Mouse (Mus musculus) ES-E14 (cell line): ENCODE data around the gene Igsf10. TPM values are rescaled to one million over a fixed set of nuclear protein-coding genes. Genes with fewer than 3 reads are reported as not detected.

ENCODE experiments used
- DNase-seq: peaks from one replicate; pipeline ENCODE4 v3.0.0-alpha.2; 2013; ENCODE audit warnings: low read depth, low spot score
- H3K27ac ChIP-seq: 2 replicates; pipeline ENCODE4 v1.5.1; 2012; ENCODE audit warnings: low read depth, mild to moderate bottlenecking, low read length, moderate library complexity, mixed read lengths; ENCODE audit not compliant: poor library complexity, insufficient read depth, severe bottlenecking
- H3K36me3 ChIP-seq: 2 replicates; pipeline ENCODE4 v1.6.1; 2012; ENCODE audit warnings: mild to moderate bottlenecking, low read length, moderate library complexity, mixed read lengths; ENCODE audit not compliant: control insufficient read depth, poor library complexity, insufficient read depth, severe bottlenecking
- H3K4me1 ChIP-seq, 2 experiments: fragments of 150-350 bp in 1 of 2; sonication (generic) in 1 of 2; 2 replicates each; pipeline ENCODE4 v1.6.1; 2012; ENCODE audit warnings: low read length in 2 of 2, mild to moderate bottlenecking in 1 of 2, mixed read lengths in 1 of 2; ENCODE audit not compliant: control insufficient read depth in 2 of 2, insufficient read depth in 2 of 2, poor library complexity in 1 of 2
- H3K4me3 ChIP-seq, 2 experiments: fragments of 150-350 bp in 1 of 2; sonication (generic) in 1 of 2; 2 replicates each; pipeline ENCODE4 v1.5.1; 2012; ENCODE audit warnings: low read length in 2 of 2, low read depth in 1 of 2, mild to moderate bottlenecking in 1 of 2, mixed read lengths in 1 of 2; ENCODE audit not compliant: insufficient read depth in 1 of 2, poor library complexity in 1 of 2, severe bottlenecking in 1 of 2
- H3K9ac ChIP-seq: 2 replicates; pipeline ENCODE4 v1.6.1; 2012; ENCODE audit warnings: low read depth, mild to moderate bottlenecking, low read length, mixed read lengths; ENCODE audit not compliant: poor library complexity, insufficient read depth, severe bottlenecking
- H3K9me3 ChIP-seq: fragments of 150-350 bp; sonication (generic); 2 replicates; pipeline ENCODE4 v1.6.1; 2012; ENCODE audit warnings: low read depth, mild to moderate bottlenecking, low read length; ENCODE audit not compliant: control insufficient read depth, insufficient read depth
- CHD2 ChIP-seq: IDR thresholded peaks from 2 replicates; pipeline ENCODE4 v1.6.1; 2014; ENCODE audit warnings: mild to moderate bottlenecking, low read depth, low read length, inconsistent platforms
- HCFC1 ChIP-seq: IDR thresholded peaks from 2 replicates; pipeline ENCODE4 v1.6.1; 2012; ENCODE audit warnings: low read length, inconsistent platforms, borderline replicate concordance; ENCODE audit not compliant: insufficient read depth
- MAFK ChIP-seq: IDR thresholded peaks from 2 replicates; pipeline ENCODE4 v1.6.1; 2014; ENCODE audit warnings: mild to moderate bottlenecking, low read depth, low read length, inconsistent platforms; ENCODE audit not compliant: insufficient read depth
- ZC3H11A ChIP-seq: IDR thresholded peaks from 2 replicates; pipeline ENCODE4 v1.6.1; 2012; ENCODE audit warnings: low read depth, mild to moderate bottlenecking, inconsistent platforms, low read length, borderline replicate concordance
- ZNF384 ChIP-seq: IDR thresholded peaks from 2 replicates; pipeline ENCODE4 v1.6.1; 2012; ENCODE audit warnings: low read depth, low read length, inconsistent platforms
- in situ Hi-C, 2 experiments: fragments of 600-800 bp; cut with MboI; formaldehyde crosslinking; loops; one replicate each; pipeline ENCODE4 v1.15.1; 2025; ENCODE audit warnings: low sequenced_read_pairs in 2 of 2, inconsistent platforms in 1 of 2; ENCODE audit not compliant: unreplicated experiment in 2 of 2
- total RNA-seq: library from RNA; depleted of rRNA; stranded (reverse); fragments of 300-350 nt; gene quantifications from 2 replicates; pipeline ENCODE4 v1.2.3, GENCODE M21; 2012; rRNA removed

Igsf10 gene
- total RNA-seq, 1 experiment, result 2.7 TPM

GRCm38 (mm10) chr3:59277502-59278253 lies 66.5 kb downstream of the Igsf10 start:
- peaks cover 0 to 1% of the 10 kb centered on the region in 2 experiments; a peak in 1 of 4 replicates for H3K4me1 ChIP-seq
- H3K9me3 ChIP-seq, result no peaks in the 10 kb centered on the region
- no peaks in the 10 kb centered on the region for H3K36me3 ChIP-seq
- TF ChIP-seq MAFK (no peak), CHD2 (no peak), ZNF384 (no peak), HCFC1 (no peak), ZC3H11A (no peak)
- H3K27ac ChIP-seq, result no peak overlapping the region
- no peak overlapping the region for H3K4me3 ChIP-seq
- H3K9ac ChIP-seq, result no peak overlapping the region
- in situ Hi-C loops, result no loop called here
- DNase-seq, result no peak

DNA sequence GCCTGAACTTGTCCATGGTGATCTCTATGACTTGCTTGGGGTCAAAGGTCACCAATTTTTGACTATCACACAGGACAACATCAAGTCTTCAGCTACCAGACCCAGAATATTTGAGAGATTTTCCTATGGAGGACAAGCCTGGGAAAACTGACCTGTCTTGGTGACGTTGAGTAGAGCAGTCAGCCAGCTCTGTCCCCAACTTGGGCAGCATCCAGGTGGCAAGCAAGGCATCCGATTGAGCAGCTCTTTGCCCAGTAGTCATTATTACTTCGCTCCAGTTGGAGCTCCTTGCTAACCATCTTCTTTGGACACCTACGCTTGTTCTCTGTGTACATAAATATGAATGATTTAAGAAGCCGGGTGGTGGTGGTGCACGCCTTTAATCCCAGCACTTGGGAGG lies 73.4 kb downstream of the Igsf10 start:
- no peak for DNase-seq
- H3K4me3 ChIP-seq, result no peak overlapping the region
- H3K9me3 ChIP-seq, result no peaks in the 10 kb centered on the region
- in situ Hi-C loops, result no loop called here
- TF ChIP-seq MAFK, result no peak
- TF ChIP-seq CHD2, result no peak
- no peak for TF ChIP-seq ZNF384
- no peak for TF ChIP-seq HCFC1
- TF ChIP-seq ZC3H11A, result no peak
- H3K27ac ChIP-seq, result no peak overlapping the region
- H3K36me3 ChIP-seq, result no peaks in the 10 kb centered on the region
- H3K4me1 ChIP-seq, result peaks cover 0 to 6% of the 10 kb centered on the region in 2 experiments; a peak in 1 of 4 replicates
- no peak overlapping the region for H3K9ac ChIP-seq

Other genes with a start within 250 kb of the Igsf10 start
- gene Gpr171, start 242.6 kb downstream of the Igsf10 start, total RNA-seq, result 0.09 TPM in 1 of 2 replicates, not detected in the other
- gene P2ry14, start 190.8 kb downstream of the Igsf10 start, total RNA-seq, result 0.16 and 0.18 TPM in 2 replicates
- gene Gpr87, start 149.3 kb downstream of the Igsf10 start, total RNA-seq, result 0.16 and 0.18 TPM in 2 replicates
- gene P2ry13, start 133.5 kb downstream of the Igsf10 start, total RNA-seq, result 0.11 TPM in 1 of 2 replicates, not detected in the other
- gene P2ry12, start 81.5 kb downstream of the Igsf10 start, total RNA-seq, result 0.09 TPM in 1 of 2 replicates, not detected in the other